Mouse (Mus musculus) megakaryocyte-erythroid progenitor cell, adult 5-6 weeks (primary cell): ENCODE measurements around the gene Faah. TPM values are rescaled to one million over a fixed set of nuclear protein-coding genes. Genes with fewer than 3 reads are reported as not detected.

ENCODE experiments used
- ATAC-seq: replicated peaks from 2 replicates; pipeline ENCODE4 v1.8.0; 2016; ENCODE audit warnings: mild to moderate bottlenecking, inconsistent platforms; ENCODE audit not compliant: severe bottlenecking, poor library complexity, low FRiP score, low TSS enrichment
- total RNA-seq, 2 experiments: library from RNA; stranded (forward) in 1 of 2; stranded (reverse) in 1 of 2; fragments of 200-1000, 215-1000 nt in 1 of 2; fragments of >200 nt in 1 of 2; fragmentation: Nextera tagmentation in 1 of 2; gene quantifications; 2 replicates each; pipeline ENCODE4 v1.2.3; 2014 to 2017

Gene Faah
- total RNA-seq, 2 experiments from 2014 or later = 0.85 to 1.4 TPM

GRCm38 (mm10) chr4:115919911-115920310 is 97.8 kb downstream of the Faah start:
- ATAC-seq = no peak

Other genes with a start within 250 kb of the Faah start
- not detected in 2 replicates for gene Tex38, start 236.9 kb downstream of the Faah start, total RNA-seq (2014; fragmentation: Nextera tagmentation)
- not detected in 2 replicates for gene Tex38, start 236.9 kb downstream of the Faah start, total RNA-seq (2017)
- 13.2 and 17.2 TPM in 2 replicates for gene Atpaf1, start 233.1 kb downstream of the Faah start, total RNA-seq (2014; fragmentation: Nextera tagmentation)
- 16.5 and 17.8 TPM in 2 replicates for gene Atpaf1, start 233.1 kb downstream of the Faah start, total RNA-seq (2017)
- 7.0 and 9.8 TPM in 2 replicates for gene Mob3c, start 189.8 kb downstream of the Faah start, total RNA-seq (2014; fragmentation: Nextera tagmentation)
- 14.2 and 19.3 TPM in 2 replicates for gene Mob3c, start 189.8 kb downstream of the Faah start, total RNA-seq (2017)
- 31.4 and 41.8 TPM in 2 replicates for gene Mknk1, start 178.7 kb downstream of the Faah start, total RNA-seq (2014; fragmentation: Nextera tagmentation)
- 57.6 and 58.8 TPM in 2 replicates for gene Mknk1, start 178.7 kb downstream of the Faah start, total RNA-seq (2017)
- not detected in 2 replicates for gene Kncn, start 133.5 kb downstream of the Faah start, total RNA-seq (2014; fragmentation: Nextera tagmentation)
- gene Kncn, start 133.5 kb downstream of the Faah start, total RNA-seq (2017) = not detected in 2 replicates
- gene 6430628N08Rik, start 127.3 kb downstream of the Faah start, total RNA-seq (2014; fragmentation: Nextera tagmentation) = not detected in 2 replicates
- not detected in 2 replicates for gene 6430628N08Rik, start 127.3 kb downstream of the Faah start, total RNA-seq (2017)
- gene Dmbx1, start 78.0 kb downstream of the Faah start, total RNA-seq (2014; fragmentation: Nextera tagmentation) = not detected in 2 replicates
- gene Dmbx1, start 78.0 kb downstream of the Faah start, total RNA-seq (2017) = not detected in 2 replicates
- gene Nsun4, start 36.0 kb upstream of the Faah start, total RNA-seq (2014; fragmentation: Nextera tagmentation) = 11.5 and 12.5 TPM in 2 replicates
- gene Nsun4, start 36.0 kb upstream of the Faah start, total RNA-seq (2017) = 11.2 and 12.5 TPM in 2 replicates
- gene Uqcrh, start 57.1 kb upstream of the Faah start, total RNA-seq (2014; fragmentation: Nextera tagmentation) = 1,038 and 1,202 TPM in 2 replicates
- gene Uqcrh, start 57.1 kb upstream of the Faah start, total RNA-seq (2017) = 483 and 550 TPM in 2 replicates
- 29.8 and 30.8 TPM in 2 replicates for gene Lrrc41, start 57.3 kb upstream of the Faah start, total RNA-seq (2014; fragmentation: Nextera tagmentation)
- gene Lrrc41, start 57.3 kb upstream of the Faah start, total RNA-seq (2017) = 16.4 and 20.6 TPM in 2 replicates
- 49.4 and 50.1 TPM in 2 replicates for gene Rad54l, start 105.8 kb upstream of the Faah start, total RNA-seq (2014; fragmentation: Nextera tagmentation)
- gene Rad54l, start 105.8 kb upstream of the Faah start, total RNA-seq (2017) = 23.0 and 35.2 TPM in 2 replicates
- 26.4 and 31.7 TPM in 2 replicates for gene Pomgnt1, start 105.9 kb upstream of the Faah start, total RNA-seq (2014; fragmentation: Nextera tagmentation)
- 15.0 and 26.1 TPM in 2 replicates for gene Pomgnt1, start 105.9 kb upstream of the Faah start, total RNA-seq (2017)
- not detected in 2 replicates for gene Lurap1, start 133.4 kb upstream of the Faah start, total RNA-seq (2014; fragmentation: Nextera tagmentation)
- 0.14 and 0.15 TPM in 2 replicates for gene Lurap1, start 133.4 kb upstream of the Faah start, total RNA-seq (2017)
- not detected in 2 replicates for gene Tspan1, start 149.7 kb upstream of the Faah start, total RNA-seq (2014; fragmentation: Nextera tagmentation)
- gene Tspan1, start 149.7 kb upstream of the Faah start, total RNA-seq (2017) = not detected in 2 replicates
- not detected in 2 replicates for gene 1700042G07Rik, start 155.4 kb upstream of the Faah start, total RNA-seq (2014; fragmentation: Nextera tagmentation)
- gene 1700042G07Rik, start 155.4 kb upstream of the Faah start, total RNA-seq (2017) = not detected in 2 replicates
- not detected in 2 replicates for gene Gm49337, start 155.5 kb upstream of the Faah start, total RNA-seq (2014; fragmentation: Nextera tagmentation)
- not detected in 2 replicates for gene Gm49337, start 155.5 kb upstream of the Faah start, total RNA-seq (2017)
- 0.20 and 0.52 TPM in 2 replicates for gene Pik3r3, start 203.7 kb upstream of the Faah start, total RNA-seq (2014; fragmentation: Nextera tagmentation)
- 1.9 and 3.4 TPM in 2 replicates for gene Pik3r3, start 203.7 kb upstream of the Faah start, total RNA-seq (2017)